Mouse (Mus musculus) stomach, embryonic 14.5 days (tissue): ENCODE results near the gene Tpk1. TPM values are rescaled to one million over a fixed set of nuclear protein-coding genes. Genes with fewer than 3 reads are reported as not detected.
A peak's percentile ranks its signal among the peaks of the same experiment; 100 is the strongest.

ENCODE experiments used
- ATAC-seq: fragments of 200-750 bp; cut with Nextera tagmentation; 2 replicates; pipeline ENCODE4 v1.8.0; 2017; ENCODE audit warnings: low read depth, moderate TSS enrichment; ENCODE audit not compliant: insufficient number of reproducible peaks, insufficient read depth, low FRiP score
- H3K27ac ChIP-seq: fragments of 300-500 bp; sonication (generic); 2 replicates; pipeline ENCODE4 v1.5.1; 2014; ENCODE audit warnings: mild to moderate bottlenecking, low read length, moderate library complexity, mixed read lengths
- H3K27me3 ChIP-seq: fragments of 300-500 bp; sonication (generic); 2 replicates; pipeline ENCODE4 v1.6.1; 2014; ENCODE audit warnings: low read length, control low read depth, mixed read lengths; ENCODE audit not compliant: control insufficient read depth, insufficient read depth
- H3K36me3 ChIP-seq: fragments of 300-500 bp; sonication (generic); 2 replicates; pipeline ENCODE4 v1.6.1; 2014; ENCODE audit warnings: mild to moderate bottlenecking, control low read depth, low read length, moderate library complexity, mixed read lengths; ENCODE audit not compliant: control insufficient read depth, insufficient read depth
- H3K4me1 ChIP-seq: fragments of 300-500 bp; sonication (generic); 2 replicates; pipeline ENCODE4 v1.6.1; 2014; ENCODE audit warnings: low read length, control low read depth, mixed read lengths; ENCODE audit not compliant: control insufficient read depth, insufficient read depth
- H3K4me2 ChIP-seq: fragments of 300-500 bp; sonication (generic); replicated peaks from 2 replicates; pipeline ENCODE4 v1.6.1; 2014; ENCODE audit warnings: low read depth, low read length, control low read depth
- H3K4me3 ChIP-seq: fragments of 300-500 bp; sonication (generic); 2 replicates; pipeline ENCODE4 v1.5.1; 2014; ENCODE audit warnings: low read depth, low read length, control low read depth
- H3K9ac ChIP-seq: fragments of 300-500 bp; sonication (generic); replicated peaks from 2 replicates; pipeline ENCODE4 v1.6.1; 2014; ENCODE audit warnings: low read depth, mild to moderate bottlenecking, control low read depth, low read length, moderate library complexity, mixed read lengths
- H3K9me3 ChIP-seq: fragments of 300-500 bp; sonication (generic); 2 replicates; pipeline ENCODE4 v1.6.1; 2016; ENCODE audit warnings: low read depth, low read length, control low read depth; ENCODE audit not compliant: control insufficient read depth
- WGBS: fragments of 180-500 bp; shearing (Covaris S2); extraction: QIAGEN DNeasy Blood & Tissue Kit; methylation state at CpG from one replicate; pipeline ENCODE4 v1.1.7; 2014; 5-methylcytosine and 5-hydroxymethylcytosine counted together
- polyA plus RNA-seq: library from polyadenylated mRNA; unstranded; fragments of >200 nt; fragmentation: Nextera tagmentation; extraction: Ambion mirVana; gene quantifications from 2 replicates; pipeline ENCODE4 v1.2.1, GENCODE M21; 2014

The Tpk1 gene
- 10.8 and 12.3 TPM in 2 replicates for polyA plus RNA-seq

- Histone ChIP-seq H3K27ac (peak within 1 kb of the TSS; percentile 94), H3K4me3 (peak within 1 kb of the TSS; percentile 60), H3K4me1 (no peaks in the 10 kb centered on the region), H3K27me3 (no peaks in the 10 kb centered on the region), H3K4me2 (peak within 1 kb of the TSS; percentile 65), H3K9ac (peak within 1 kb of the TSS; percentile 72), H3K9me3 (no peaks in the 10 kb centered on the region), H3K36me3 (no peaks in the 10 kb centered on the region)
- under 1% methylated on average over 59 of the region's 63 CpGs for WGBS
- ATAC-seq, result peak; percentile 96
These were observed at the start of gene Tpk1 for GRCm38 (mm10) chr6:43665677-43666546. Gene Tpk1, minus strand, starts transcription at chr6:43666278.

GRCm38 (mm10) chr6:43702810-43703614 is 36.9 kb upstream of the Tpk1 start:
- WGBS, result 58% methylated on average over 6 of the region's 6 CpGs
- H3K9ac ChIP-seq, result no peak overlapping the region
- H3K9me3 ChIP-seq, result no peaks in the 10 kb centered on the region
- no peaks in the 10 kb centered on the region for H3K4me1 ChIP-seq
- no peaks in the 10 kb centered on the region for H3K27me3 ChIP-seq
- no peaks in the 10 kb centered on the region for H3K36me3 ChIP-seq
- ATAC-seq, result no peak
- H3K27ac ChIP-seq, result no peak overlapping the region
- H3K4me2 ChIP-seq, result no peak overlapping the region
- H3K4me3 ChIP-seq, result no peak overlapping the region

- Histone ChIP-seq H3K27ac (no peak overlapping the region), H3K4me3 (no peak overlapping the region), H3K4me1 (no peaks in the 10 kb centered on the region), H3K9ac (no peak overlapping the region), H3K36me3 (no peaks in the 10 kb centered on the region), H3K27me3 (no peaks in the 10 kb centered on the region), H3K4me2 (no peak overlapping the region), H3K9me3 (no peaks in the 10 kb centered on the region)
- WGBS, result 75% methylated on average over 1 of the region's 1 CpGs
- ATAC-seq, result no peak
These were observed 25.8 kb upstream of the Tpk1 start for GRCm38 (mm10) chr6:43691863-43692262.

GRCm38 (mm10) chr6:43685985-43686384 is 19.9 kb upstream of the Tpk1 start:
- ATAC-seq, result no peak
- no peak overlapping the region for H3K4me2 ChIP-seq
- H3K36me3 ChIP-seq, result no peaks in the 10 kb centered on the region
- H3K4me1 ChIP-seq, result no peaks in the 10 kb centered on the region
- no peak overlapping the region for H3K4me3 ChIP-seq
- H3K9me3 ChIP-seq, result no peaks in the 10 kb centered on the region
- H3K9ac ChIP-seq, result no peak overlapping the region
- WGBS, result 44% methylated on average over 2 of the region's 2 CpGs
- H3K27ac ChIP-seq, result no peak overlapping the region
- H3K27me3 ChIP-seq, result no peaks in the 10 kb centered on the region

DNA sequence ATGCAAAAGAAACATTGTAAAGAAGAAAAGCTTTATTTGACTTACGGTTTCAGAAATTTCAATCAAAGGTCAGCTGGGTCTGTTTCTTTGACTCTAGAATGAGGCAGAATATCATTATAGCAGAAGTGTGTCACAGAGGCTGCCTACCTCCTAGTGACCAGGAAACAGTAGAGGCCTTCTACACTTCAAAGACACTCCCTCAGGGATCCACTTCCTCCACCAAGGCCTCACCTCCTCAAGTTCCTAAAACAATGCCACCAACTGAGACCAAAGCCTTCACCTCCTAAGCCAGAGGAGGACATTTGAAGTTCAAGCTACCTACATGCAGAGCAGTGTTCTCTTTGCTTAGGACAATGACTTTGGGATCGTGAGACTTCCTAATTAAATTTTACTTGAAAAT is 16.5 kb upstream of the Tpk1 start:
- ATAC-seq, result no peak
- Histone ChIP-seq H3K27ac (no peak overlapping the region), H3K4me3 (no peak overlapping the region), H3K9me3 (no peaks in the 10 kb centered on the region), H3K4me1 (no peaks in the 10 kb centered on the region), H3K4me2 (no peak overlapping the region), H3K9ac (no peak overlapping the region), H3K27me3 (no peaks in the 10 kb centered on the region), H3K36me3 (no peaks in the 10 kb centered on the region)
- 74% methylated on average over 2 of the region's 2 CpGs for WGBS

- Histone ChIP-seq H3K9me3 (no peaks in the 10 kb centered on the region), H3K9ac (no peak overlapping the region), H3K27ac (no peak overlapping the region), H3K4me1 (no peaks in the 10 kb centered on the region), H3K27me3 (no peaks in the 10 kb centered on the region), H3K36me3 (no peaks in the 10 kb centered on the region), H3K4me2 (no peak overlapping the region), H3K4me3 (no peak overlapping the region)
- WGBS, result 74% methylated on average over 2 of the region's 2 CpGs
- ATAC-seq, result no peak
These were observed 12.7 kb upstream of the Tpk1 start for GRCm38 (mm10) chr6:43678689-43679212.

GRCm38 (mm10) chr6:43677566-43677965 is 11.5 kb upstream of the Tpk1 start:
- 87% methylated on average over 3 of the region's 3 CpGs for WGBS
- Histone ChIP-seq H3K4me3 (no peak overlapping the region), H3K27me3 (no peaks in the 10 kb centered on the region), H3K9ac (no peak overlapping the region), H3K4me2 (no peak overlapping the region), H3K36me3 (no peaks in the 10 kb centered on the region), H3K4me1 (no peaks in the 10 kb centered on the region), H3K9me3 (no peaks in the 10 kb centered on the region), H3K27ac (no peak overlapping the region)
- ATAC-seq, result no peak

- no peak for ATAC-seq
- WGBS, result 39% methylated on average over 3 of the region's 3 CpGs
These were observed 10.1 kb upstream of the Tpk1 start for GRCm38 (mm10) chr6:43676139-43676538.

More at GRCm38 (mm10) chr6:43676139-43676538, 10.1 kb upstream of the Tpk1 start:
- Histone ChIP-seq H3K9me3 (no peaks in the 10 kb centered on the region), H3K4me2 (no peak overlapping the region), H3K27ac (no peak overlapping the region), H3K36me3 (no peaks in the 10 kb centered on the region), H3K4me3 (no peak overlapping the region), H3K4me1 (no peaks in the 10 kb centered on the region), H3K9ac (no peak overlapping the region), H3K27me3 (no peaks in the 10 kb centered on the region)
